Mouse (Mus musculus) G1E (cell line): ENCODE results near the gene Gzmk.

Experiments
- CTCF ChIP-seq: IDR thresholded peaks from 2 replicates; pipeline ENCODE4 v1.5.1; 2012; ENCODE audit warnings: low read depth, low read length, inconsistent platforms, mixed read lengths
- GATA1 ChIP-seq: IDR thresholded peaks from 2 replicates; pipeline ENCODE4 v1.6.1; 2012; ENCODE audit warnings: borderline replicate concordance, low read length, inconsistent platforms, mixed read lengths
- GATA2 ChIP-seq: IDR thresholded peaks from 2 replicates; pipeline ENCODE4 v1.6.1; 2012; ENCODE audit warnings: low read depth, low read length, inconsistent platforms, borderline replicate concordance
- TAL1 ChIP-seq: conservative IDR thresholded peaks from 2 replicates; pipeline ENCODE4 v1.6.1; 2012; ENCODE audit warnings: low read depth, low read length, inconsistent platforms, mixed read lengths

GRCm38 (mm10) chr13:113183720-113184119, 42.0 kb downstream of the Gzmk start:
- no peak for TF ChIP-seq CTCF
- no peak for TF ChIP-seq GATA1
- no peak for TF ChIP-seq TAL1
- no peak for TF ChIP-seq GATA2
